9 mouse cellular contexts compared by ENCODE assay signal in the genomic region with DNA sequence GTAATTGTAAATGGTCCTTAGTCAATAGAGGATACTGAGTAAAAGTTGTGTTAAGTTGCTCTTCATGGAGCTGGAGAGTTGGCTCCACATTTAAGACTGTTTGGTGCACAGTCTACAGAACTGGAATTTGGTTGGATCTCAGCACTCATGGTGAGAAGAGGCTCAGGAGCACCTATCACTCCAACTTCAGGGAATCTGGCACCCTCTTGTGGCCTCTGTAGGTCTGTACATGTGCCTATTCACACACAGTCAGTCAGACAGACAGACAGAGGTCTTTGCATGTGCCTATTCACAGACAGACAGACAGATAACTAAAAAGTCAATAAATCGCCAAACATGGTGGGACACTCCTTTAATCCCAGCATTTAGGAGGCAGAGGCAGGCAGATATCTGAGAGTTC. TPM values are rescaled to one million over a fixed set of nuclear protein-coding genes. Genes with fewer than 3 reads are reported as not detected.
DNase-seq lines count a peak whose midpoint lies in the region; ATAC-seq and TF ChIP-seq lines count a peak whose summit lies in the region.
"Had no signal": no experiment of that assay in that cellular context is flagged by ENCODE, and none has a peak within 500 bp of the region (broad histone marks: within the 10 kb centered on the region; RNA-seq: fewer than 3 reads in every experiment).

No protein-coding gene starts in this region.

- H3K36me3 ChIP-seq in liver, adult 2 months (ENCODE audit: control insufficient read depth, insufficient read depth, low read length): no peaks in the 10 kb centered on the region
- H3K36me3 ChIP-seq in liver, embryonic 11.5 days (ENCODE audit: control insufficient read depth, insufficient read depth, low read length): no peaks in the 10 kb centered on the region
- H3K36me3 ChIP-seq in liver, embryonic 14.5 days (replicated peaks; ENCODE audit: control insufficient read depth, insufficient read depth, low read depth): peaks cover 74% of the 10 kb centered on the region

- no peak for TF ChIP-seq EP300 in liver, embryonic 14.5 days (IDR thresholded peaks at IDR 0.05; ENCODE audit: low read depth)

- TF ChIP-seq CTCF in cerebellum, adult 2 months (IDR thresholded peaks at IDR 0.05; ENCODE audit: borderline replicate concordance, insufficient read depth, low read depth, low read length): peak; percentile 76
- peak; percentile 74 for TF ChIP-seq CTCF in liver, adult 2 months (IDR thresholded peaks at IDR 0.05; ENCODE audit: low read depth, low read length)
- peak; percentile 80 for TF ChIP-seq CTCF in liver, embryonic 14.5 days (IDR thresholded peaks at IDR 0.05; ENCODE audit: low read depth)

- DNase-seq in cerebellum, adult 2 months: peak in 1 of 2 experiments; percentile 51
- DNase-seq in cerebellum, adult 8-10 months: no peak
- peak; percentile 81 for DNase-seq in liver, adult 2 months (ENCODE audit: extremely low read depth, low read depth, low spot score)
- no peak for DNase-seq in liver, embryonic 11.5 days (ENCODE audit: low spot score)
- peak; percentile 85 for DNase-seq in brain, adult 2 months (ENCODE audit: low read depth, low spot score)
- no peak for DNase-seq in liver, embryonic 14.5 days (ENCODE audit: low read depth in 3 of 3, low spot score in 3 of 3)
- peak; percentile 71 for DNase-seq in thymus, postnatal 4 days
- no peak for DNase-seq in gastrocnemius, postnatal 25 days

- no peak overlapping the region for H3K4me2 ChIP-seq in liver, embryonic 11.5 days
- no peak overlapping the region for H3K4me2 ChIP-seq in liver, embryonic 14.5 days (ENCODE audit: low read depth)

- no peaks in the 10 kb centered on the region for H3K9me3 ChIP-seq in liver, embryonic 11.5 days (ENCODE audit: control insufficient read depth, low read length)
- H3K9me3 ChIP-seq in liver, embryonic 14.5 days (ENCODE audit: control insufficient read depth, low read length): no peaks in the 10 kb centered on the region

- H3K27ac ChIP-seq in cerebellum, adult 2 months (ENCODE audit: insufficient read depth, low read length): no peak overlapping the region
- H3K27ac ChIP-seq in liver, adult 2 months (replicated peaks; ENCODE audit: insufficient read depth, low read depth, low read length): no peak overlapping the region
- H3K27ac ChIP-seq in liver, embryonic 11.5 days (ENCODE audit: low read depth, low read length): no peak overlapping the region
- no peak overlapping the region for H3K27ac ChIP-seq in liver, embryonic 14.5 days

- H3K4me3 ChIP-seq in cerebellum, adult 2 months (replicated peaks; ENCODE audit: insufficient read depth, low read depth, low read length): no peak overlapping the region
- H3K4me3 ChIP-seq in liver, adult 2 months (ENCODE audit: insufficient read depth, low read depth, low read length): no peak overlapping the region
- H3K4me3 ChIP-seq in liver, embryonic 11.5 days (ENCODE audit: low read depth, low read length): no peak overlapping the region
- no peak overlapping the region for H3K4me3 ChIP-seq in liver, embryonic 14.5 days (ENCODE audit: insufficient read depth in 1 of 2, low read depth in 2 of 2, low read length in 2 of 2)

- no peaks in the 10 kb centered on the region for H3K27me3 ChIP-seq in cerebellum, adult 2 months (ENCODE audit: control insufficient read depth, insufficient read depth, low read length)
- no peaks in the 10 kb centered on the region for H3K27me3 ChIP-seq in liver, adult 2 months (ENCODE audit: control insufficient read depth, insufficient read depth, low read length)
- no peaks in the 10 kb centered on the region for H3K27me3 ChIP-seq in liver, embryonic 11.5 days (replicated peaks; ENCODE audit: control insufficient read depth, insufficient read depth, low read length)
- H3K27me3 ChIP-seq in liver, embryonic 14.5 days (ENCODE audit: control insufficient read depth, insufficient read depth, low read length): no peaks in the 10 kb centered on the region

- no peak for ATAC-seq in liver, embryonic 11.5 days (replicated peaks; ENCODE audit: low FRiP score)
- no peak for ATAC-seq in liver, embryonic 14.5 days (ENCODE audit: insufficient read depth)

- no peaks in the 10 kb centered on the region for H3K79me2 ChIP-seq in liver, adult 2 months (ENCODE audit: control insufficient read depth, insufficient read depth, low read length)

- no peak overlapping the region for H3K9ac ChIP-seq in liver, adult 2 months (ENCODE audit: low read depth, low read length)
- no peak overlapping the region for H3K9ac ChIP-seq in liver, embryonic 11.5 days (ENCODE audit: low read depth, low read length)
- H3K9ac ChIP-seq in liver, embryonic 14.5 days (replicated peaks): no peak overlapping the region

- peaks cover 15% of the 10 kb centered on the region for H3K4me1 ChIP-seq in cerebellum, adult 2 months (ENCODE audit: control insufficient read depth, insufficient read depth, low read length)
- peaks cover 20% of the 10 kb centered on the region for H3K4me1 ChIP-seq in liver, adult 2 months (ENCODE audit: control insufficient read depth, insufficient read depth, low read length)
- peaks cover under 1% of the 10 kb centered on the region for H3K4me1 ChIP-seq in liver, embryonic 11.5 days (replicated peaks; ENCODE audit: control insufficient read depth, insufficient read depth, low read length)
- H3K4me1 ChIP-seq in liver, embryonic 14.5 days (replicated peaks; ENCODE audit: control insufficient read depth in 2 of 2, insufficient read depth in 2 of 2, low read length in 1 of 2): peaks cover 8 to 17% of the 10 kb centered on the region in 2 experiments

- 47% methylated on average over 1 of the region's 1 CpGs for WGBS in cerebellum, adult 2 months
- 20% methylated on average over 1 of the region's 1 CpGs for WGBS in liver, adult 2 months
- 22% methylated on average over 1 of the region's 1 CpGs for whole genome bisulfite sequencing in liver, embryonic 11.5 days
- 26% methylated on average over 1 of the region's 1 CpGs for WGBS in liver, embryonic 14.5 days (ENCODE audit: insufficient replicate concordance)

- TF ChIP-seq POLR2A in cerebellum, adult 2 months (IDR thresholded peaks at IDR 0.05; ENCODE audit: borderline replicate concordance, insufficient read depth, low read length): no peak
- no peak for TF ChIP-seq POLR2A in liver, adult 2 months (IDR thresholded peaks at IDR 0.05; ENCODE audit: extremely low read depth, insufficient read depth, low read length)

RNA-seq across cellular contexts. Expression of a gene that starts 6.3 kb away (rescaled TPM):
- polyA plus RNA-seq in cerebellum, adult 2 months (2012; rRNA removed): 6.9 and 8.2 TPM in 2 replicates
- total RNA-seq in liver, adult 2 months (2014; rRNA removed): 0.09 TPM in 1 of 2 replicates, not detected in the other
- polyA plus RNA-seq in liver, adult 2 months (2012; rRNA removed): not detected in 2 replicates
- polyA plus RNA-seq in liver, embryonic 11.5 days (2014; fragmentation: Nextera tagmentation; extraction: Ambion mirVana): 2.9 and 3.2 TPM in 2 replicates
- polyA plus RNA-seq in liver, embryonic 14.5 days (2012; rRNA removed): 32.6 and 43.9 TPM in 2 replicates
- 12.7 and 13.5 TPM in 2 replicates for polyA plus RNA-seq in liver, embryonic 14.5 days (2014; fragmentation: Nextera tagmentation; extraction: Ambion mirVana)
- under 1 TPM in 1 of 2 experiments, not detected in 1; 0.21 TPM for total RNA-seq in gastrocnemius, postnatal 25 days (2021)
- polyA plus RNA-seq: intestine, embryonic 14.5 days had no signal

RNA-seq across cellular contexts. Expression of a gene that starts 21.6 kb away (rescaled TPM):
- 0.35 and 0.41 TPM in 2 replicates for polyA plus RNA-seq in cerebellum, adult 2 months (2012; rRNA removed)
- total RNA-seq in liver, adult 2 months (2014; rRNA removed): 133 and 148 TPM in 2 replicates
- polyA plus RNA-seq in liver, adult 2 months (2012; rRNA removed): 125 and 174 TPM in 2 replicates
- not detected in 2 replicates for polyA plus RNA-seq in liver, embryonic 11.5 days (2014; fragmentation: Nextera tagmentation; extraction: Ambion mirVana)
- polyA plus RNA-seq in liver, embryonic 14.5 days (2012; rRNA removed): 0.04 and 0.05 TPM in 2 replicates
- polyA plus RNA-seq in liver, embryonic 14.5 days (2014; fragmentation: Nextera tagmentation; extraction: Ambion mirVana): 0.06 TPM in 1 of 2 replicates, not detected in the other
- not detected for total RNA-seq in gastrocnemius, postnatal 25 days (2021)

RNA-seq across cellular contexts. Expression of a gene that starts 51.8 kb away (rescaled TPM):
- not detected in 2 replicates for polyA plus RNA-seq in cerebellum, adult 2 months (2012; rRNA removed)
- 0.07 and 0.09 TPM in 2 replicates for total RNA-seq in liver, adult 2 months (2014; rRNA removed)
- 0.26 and 0.73 TPM in 2 replicates for polyA plus RNA-seq in liver, adult 2 months (2012; rRNA removed)
- not detected in 2 replicates for polyA plus RNA-seq in liver, embryonic 11.5 days (2014; fragmentation: Nextera tagmentation; extraction: Ambion mirVana)
- polyA plus RNA-seq in liver, embryonic 14.5 days (2012; rRNA removed): 0.02 TPM in 1 of 2 replicates, not detected in the other
- polyA plus RNA-seq in liver, embryonic 14.5 days (2014; fragmentation: Nextera tagmentation; extraction: Ambion mirVana): not detected in 2 replicates
- under 1 TPM; 0.24 to 0.28 TPM for total RNA-seq in gastrocnemius, postnatal 25 days (2021)

Comparison
In these comparisons a context has a peak if more than half of its experiments do, and no peak if none do; other contexts are left out.
1. DNase-seq: peak in liver, adult 2 months (single experiment), brain, adult 2 months (single experiment) and thymus, postnatal 4 days (single experiment); none in cerebellum, adult 8-10 months (single experiment), liver, embryonic 11.5 days (single experiment), liver, embryonic 14.5 days (0 of 3) and gastrocnemius, postnatal 25 days (single experiment).
2. RNA of a gene that starts 21.6 kb away (polyA plus RNA-seq): 125 to 174 TPM in liver, adult 2 months; 0.35 to 0.41 TPM in cerebellum, adult 2 months, 0.04 to 0.06 TPM in liver, embryonic 14.5 days and not detected in liver, embryonic 11.5 days; every median in the first group is over 10 times any median in the second.
3. Peak in every context shown above with its lines, with median percentiles within 50 percentile points of each other: CTCF ChIP-seq.